Mouse (Mus musculus): ENCODE results near the gene Ascc1.

- TF ChIP-seq CTCF (IDR thresholded peaks at IDR 0.05): no peak
- peak; percentile 67 for TF ChIP-seq EP300 (IDR thresholded peaks at IDR 0.05)
These were observed 30.1 kb upstream of the Ascc1 start for GRCm38 (mm10) chr10:59972534-59972933.

Measured in lung, postnatal 0 days (tissue).